Mouse (Mus musculus) midbrain, embryonic 12.5 days (tissue): ENCODE data around the gene Gnai2. TPM values are rescaled to one million over a fixed set of nuclear protein-coding genes. Genes with fewer than 3 reads are reported as not detected.

ENCODE experiments used
- ATAC-seq: fragments of 200-750 bp; cut with Nextera tagmentation; 2 replicates; pipeline ENCODE4 v1.8.0; 2017; ENCODE audit warnings: low read depth, moderate TSS enrichment, moderate library complexity; ENCODE audit not compliant: low FRiP score
- H3K27ac ChIP-seq: fragments of 300-500 bp; sonication (generic); replicated peaks from 2 replicates; pipeline ENCODE4 v1.5.1; 2016; ENCODE audit warnings: mild to moderate bottlenecking
- H3K27me3 ChIP-seq: fragments of 300-500 bp; sonication (generic); 2 replicates; pipeline ENCODE4 v1.6.1; 2016; ENCODE audit warnings: mild to moderate bottlenecking
- H3K36me3 ChIP-seq: fragments of 300-500 bp; sonication (generic); 2 replicates; pipeline ENCODE4 v1.6.1; 2016
- H3K4me1 ChIP-seq: fragments of 300-500 bp; sonication (generic); 2 replicates; pipeline ENCODE4 v1.6.1; 2016
- H3K4me2 ChIP-seq: fragments of 300-500 bp; sonication (generic); replicated peaks from 2 replicates; pipeline ENCODE4 v1.6.1; 2016; ENCODE audit warnings: mild to moderate bottlenecking, moderate library complexity
- H3K4me3 ChIP-seq: fragments of 300-500 bp; sonication (generic); 2 replicates; pipeline ENCODE4 v1.5.1; 2016; ENCODE audit warnings: mild to moderate bottlenecking
- H3K9ac ChIP-seq: fragments of 300-500 bp; sonication (generic); replicated peaks from 2 replicates; pipeline ENCODE4 v1.6.1; 2016; ENCODE audit warnings: mild to moderate bottlenecking, moderate library complexity
- H3K9me3 ChIP-seq: fragments of 300-500 bp; sonication (generic); 2 replicates; pipeline ENCODE4 v1.6.1; 2016; ENCODE audit warnings: mild to moderate bottlenecking
- WGBS: fragments of 180-500 bp; shearing (Covaris S2); methylation state at CpG from one replicate; pipeline ENCODE4 v1.1.7; 2016; 5-methylcytosine and 5-hydroxymethylcytosine counted together
- polyA plus RNA-seq: library from polyadenylated mRNA; unstranded; fragments of >200 nt; fragmentation: Nextera tagmentation; extraction: Ambion mirVana; gene quantifications from 2 replicates; pipeline ENCODE4 v1.2.1, GENCODE M21; 2016

Gene Gnai2
- polyA plus RNA-seq, 1 experiment from 2014 or later = 641 TPM

DNA sequence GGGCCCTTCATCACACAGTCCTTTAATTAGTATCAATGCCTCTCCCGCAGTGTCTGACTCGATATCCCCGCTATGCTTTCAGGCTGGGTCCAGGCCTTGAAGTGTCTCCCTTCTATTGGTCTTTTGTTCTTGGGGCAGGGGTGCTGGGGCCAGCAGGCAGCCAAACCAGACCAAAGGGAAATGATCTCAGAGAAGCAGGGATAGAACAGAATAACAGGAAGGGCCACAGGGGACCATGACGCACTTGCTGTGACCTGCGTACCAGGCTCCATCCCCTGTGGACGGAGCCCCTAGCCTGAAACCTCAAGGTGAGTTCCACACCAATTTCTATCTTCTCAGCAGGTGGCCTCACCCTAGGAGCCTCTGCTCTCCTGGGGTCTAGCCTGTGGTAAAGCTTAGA, 17.1 kb downstream of the Gnai2 start:
- WGBS = 95% methylated on average over 6 of the region's 6 CpGs
- no peaks in the 10 kb centered on the region for H3K9me3 ChIP-seq
- H3K4me2 ChIP-seq = no peak overlapping the region
- H3K36me3 ChIP-seq = peaks cover 77% of the 10 kb centered on the region
- H3K27ac ChIP-seq = 0 out of 2 replicates have a peak overlapping the region, but pooled peaks have one; percentile 22
- ATAC-seq = no peak
- no peak overlapping the region for H3K4me3 ChIP-seq
- H3K4me1 ChIP-seq = peaks cover 25% of the 10 kb centered on the region
- no peak overlapping the region for H3K9ac ChIP-seq
- H3K27me3 ChIP-seq = no peaks in the 10 kb centered on the region

DNA sequence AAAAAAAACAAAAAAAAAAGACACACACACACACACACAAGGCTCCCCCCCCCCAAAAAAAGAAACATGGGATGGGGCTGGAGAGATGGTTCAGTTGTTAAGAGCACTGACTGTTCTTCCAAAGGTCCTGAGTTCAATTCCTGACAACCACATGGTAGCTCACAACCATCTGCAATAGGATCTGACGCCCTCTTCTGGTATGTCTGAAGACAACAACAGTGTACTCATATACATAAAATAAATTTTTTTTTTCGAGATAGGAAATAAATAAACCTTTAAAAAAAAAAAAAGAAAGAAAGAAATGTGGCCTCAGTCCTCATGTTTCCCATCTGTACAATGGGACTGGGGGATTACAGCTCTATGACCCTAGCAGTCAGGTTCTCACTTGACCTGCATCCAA, 17.7 kb downstream of the Gnai2 start:
- peaks cover 31% of the 10 kb centered on the region for H3K4me1 ChIP-seq
- H3K4me3 ChIP-seq = no peak overlapping the region
- ATAC-seq = no peak
- H3K4me2 ChIP-seq = no peak overlapping the region
- WGBS = 92% methylated on average over 2 of the region's 2 CpGs
- H3K27ac ChIP-seq = no peak overlapping the region
- H3K9me3 ChIP-seq = no peaks in the 10 kb centered on the region
- no peak overlapping the region for H3K9ac ChIP-seq
- H3K36me3 ChIP-seq = peaks cover 75% of the 10 kb centered on the region
- H3K27me3 ChIP-seq = no peaks in the 10 kb centered on the region

DNA sequence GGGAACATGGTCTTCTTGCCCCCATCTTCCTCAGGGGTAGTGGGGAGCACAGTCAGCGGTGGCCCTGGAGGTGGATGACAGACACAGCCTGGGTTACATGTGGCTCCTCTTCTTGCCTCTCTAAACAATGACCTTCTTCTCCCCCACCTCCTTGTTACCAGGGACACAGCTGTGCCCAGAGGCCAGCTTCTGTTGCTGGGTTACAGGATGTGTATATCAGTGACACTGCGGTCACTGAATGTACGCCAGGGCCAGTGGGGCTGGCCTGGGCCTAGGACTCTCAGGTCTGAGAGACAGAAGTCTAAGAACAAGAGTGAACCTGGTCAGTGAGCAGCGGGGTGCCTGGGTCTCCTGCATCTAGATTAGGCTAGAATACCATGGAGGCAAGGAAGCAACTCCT, 20.1 kb downstream of the Gnai2 start:
- H3K4me3 ChIP-seq = no peak overlapping the region

DNA sequence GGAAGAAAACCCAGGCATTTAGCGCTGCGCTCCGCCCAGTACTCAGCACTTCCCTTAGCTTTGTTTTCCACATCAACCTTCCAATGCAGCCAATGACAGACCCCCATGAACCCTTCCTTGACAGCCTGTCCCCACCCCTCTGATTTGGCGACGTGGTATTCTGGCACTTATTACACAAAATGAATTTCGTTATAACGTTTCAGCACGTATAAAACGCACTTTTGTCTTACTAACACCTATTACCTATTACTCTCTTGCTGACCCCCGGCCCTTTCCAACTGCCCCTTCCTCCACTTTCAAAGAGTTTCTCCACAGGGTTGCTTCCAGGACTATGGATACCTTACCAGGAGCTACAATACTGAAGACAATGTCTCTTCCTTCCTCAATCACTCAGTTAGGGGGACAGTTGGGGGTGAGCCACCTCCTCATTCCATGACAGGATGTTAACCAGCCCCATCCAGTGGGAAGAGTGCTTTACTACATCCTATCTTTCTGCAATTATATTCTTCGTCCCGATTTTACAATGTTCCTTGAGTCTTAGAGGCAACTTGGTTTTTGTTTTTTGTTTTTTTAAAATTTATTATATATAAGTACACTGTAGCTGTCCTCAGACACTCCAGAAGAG, 22.1 kb downstream of the Gnai2 start:
- Histone ChIP-seq H3K36me3 (peaks cover 43% of the 10 kb centered on the region), H3K4me2 (peak overlapping the region; percentile 63), H3K27ac (peak overlapping the region; percentile 98), H3K27me3 (no peaks in the 10 kb centered on the region), H3K4me3 (peak overlapping the region; percentile 34; the same call in 1 of the 2 replicates), H3K4me1 (peaks cover 49% of the 10 kb centered on the region), H3K9ac (0 out of 2 replicates have a peak overlapping the region, but pooled peaks have one; percentile 72), H3K9me3 (no peaks in the 10 kb centered on the region)
- WGBS = 12% methylated on average over 12 of the region's 12 CpGs
- ATAC-seq = peak; percentile 10; the same call in 1 of the 2 replicates

More for the DNA sequence above, 20.1 kb downstream of the Gnai2 start:
- peaks cover 44% of the 10 kb centered on the region for H3K4me1 ChIP-seq
- peaks cover 63% of the 10 kb centered on the region for H3K36me3 ChIP-seq
- H3K9me3 ChIP-seq = no peaks in the 10 kb centered on the region
- no peak overlapping the region for H3K9ac ChIP-seq
- no peaks in the 10 kb centered on the region for H3K27me3 ChIP-seq
- ATAC-seq = no peak
- peak overlapping the region; percentile 98 for H3K27ac ChIP-seq
- WGBS = 71% methylated on average over 4 of the region's 4 CpGs
- H3K4me2 ChIP-seq = no peak overlapping the region

DNA sequence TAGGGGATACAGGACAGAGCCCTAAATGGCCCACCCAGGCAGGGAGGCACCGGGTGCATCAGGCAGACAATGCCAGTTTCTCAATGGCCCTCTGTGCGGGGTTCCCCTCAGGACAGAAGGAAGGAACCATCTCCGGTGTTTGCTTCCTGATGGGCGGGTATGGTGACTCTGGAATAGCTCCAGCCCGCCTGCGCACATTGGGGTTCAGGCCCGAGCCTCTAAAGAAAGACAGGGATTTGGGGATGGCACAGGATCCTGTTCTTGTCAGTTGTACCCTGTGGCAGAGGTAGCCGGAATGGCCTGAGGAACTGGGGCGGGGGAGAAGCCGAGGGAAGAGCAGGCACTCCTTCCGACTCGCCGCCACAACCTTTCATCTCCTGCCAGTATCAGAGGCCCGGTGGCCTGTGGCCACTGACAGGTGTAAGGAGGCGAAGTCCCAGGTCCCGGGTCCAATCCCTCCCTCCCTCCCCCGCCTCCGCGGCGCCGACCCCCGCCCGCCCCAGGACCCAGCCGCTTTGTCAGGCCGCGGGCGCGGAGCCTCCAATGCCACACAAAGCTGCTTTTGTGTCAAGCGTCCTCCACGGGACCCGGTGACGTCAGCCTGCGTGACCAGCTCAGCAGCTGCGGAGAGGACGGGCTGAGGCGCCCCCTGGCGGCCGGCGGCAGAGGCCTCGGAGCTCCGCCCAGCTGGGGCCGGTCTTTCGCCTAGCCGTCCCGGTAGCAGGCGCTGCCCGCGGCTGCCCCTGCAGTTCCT, 22.8 kb downstream of the Gnai2 start:
- peaks cover 36% of the 10 kb centered on the region for H3K36me3 ChIP-seq
- no peaks in the 10 kb centered on the region for H3K9me3 ChIP-seq
- peak overlapping the region; percentile 63 for H3K4me2 ChIP-seq
- peak overlapping the region; percentile 34 for H3K4me3 ChIP-seq
- H3K27me3 ChIP-seq = no peaks in the 10 kb centered on the region
- H3K9ac ChIP-seq = peak overlapping the region; percentile 72
- H3K27ac ChIP-seq = peak overlapping the region; percentile 98
- H3K4me1 ChIP-seq = peaks cover 56% of the 10 kb centered on the region
- ATAC-seq = peak; percentile 91
- 2% methylated on average over 42 of the region's 48 CpGs for WGBS

DNA sequence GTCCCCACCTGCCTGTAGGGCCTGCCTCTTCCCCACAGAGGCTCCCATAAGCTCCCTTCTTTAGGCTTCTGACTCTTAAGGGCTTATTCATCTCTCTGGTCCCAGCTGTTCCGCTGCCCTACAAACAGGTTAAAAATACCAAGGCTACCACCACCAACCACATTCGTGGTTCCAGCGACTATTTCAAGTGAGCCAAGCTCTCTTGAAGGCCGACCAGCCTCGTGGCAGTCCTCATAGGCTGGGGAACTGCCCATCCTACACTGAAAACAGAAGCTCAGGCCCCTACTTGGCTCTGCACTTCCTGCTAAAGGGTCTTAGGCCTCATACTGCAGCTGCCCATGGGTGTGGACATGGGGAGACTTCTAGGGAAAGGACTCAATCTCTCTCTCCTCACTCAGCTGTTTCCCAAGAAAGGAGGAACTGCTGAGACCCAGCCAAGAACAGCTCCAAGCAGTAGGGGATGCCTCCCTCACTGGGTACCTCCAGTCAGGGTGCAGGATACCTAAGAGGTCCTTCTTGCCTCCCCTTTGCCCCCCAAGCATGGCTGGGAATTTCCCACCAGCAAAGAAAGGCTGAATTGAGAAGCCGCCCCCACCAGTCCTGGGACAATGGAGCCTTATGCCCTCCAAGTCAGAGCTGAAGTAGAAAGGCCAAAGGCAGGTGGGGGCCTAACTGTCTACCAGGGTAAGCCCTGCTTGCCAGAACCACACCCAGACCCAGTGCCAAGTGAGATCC, 23.5 kb downstream of the Gnai2 start:
- Histone ChIP-seq H3K4me1 (peaks cover 63% of the 10 kb centered on the region), H3K9ac (peak overlapping the region; percentile 72), H3K36me3 (peaks cover 31% of the 10 kb centered on the region), H3K9me3 (no peaks in the 10 kb centered on the region), H3K27me3 (0 out of 2 replicates have a peak, but pooled peaks cover 4% of the 10 kb centered on the region), H3K4me2 (peak overlapping the region; percentile 63), H3K4me3 (peak overlapping the region; percentile 34; the same call in 1 of the 2 replicates), H3K27ac (peak overlapping the region; percentile 98)
- WGBS = 77% methylated on average over 6 of the region's 6 CpGs
- no peak for ATAC-seq

DNA sequence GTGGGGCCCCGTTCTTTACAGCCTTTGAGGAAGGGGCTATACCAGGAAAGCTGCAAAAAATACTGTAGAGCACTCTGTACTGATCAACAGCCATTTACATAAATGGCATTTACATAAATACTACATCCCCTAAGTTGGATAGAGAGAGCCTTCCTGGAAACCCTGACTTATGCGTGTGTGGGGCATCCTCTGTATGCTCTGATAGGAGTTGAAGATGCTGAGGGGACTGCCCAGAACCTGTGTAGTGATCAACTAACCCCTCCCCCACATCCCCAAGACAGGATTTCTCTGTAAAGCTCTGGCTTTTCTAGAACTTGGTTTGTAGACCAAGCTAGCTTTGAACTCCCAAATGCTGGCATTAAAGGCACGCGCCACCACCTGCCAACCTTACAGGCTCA, 25.7 kb downstream of the Gnai2 start:
- no peaks in the 10 kb centered on the region for H3K9me3 ChIP-seq
- H3K27ac ChIP-seq = 0 out of 2 replicates have a peak overlapping the region, but pooled peaks have one; percentile 11
- H3K4me1 ChIP-seq = peaks cover 69% of the 10 kb centered on the region
- H3K4me2 ChIP-seq = no peak overlapping the region
- H3K4me3 ChIP-seq = no peak overlapping the region
- peaks cover 9% of the 10 kb centered on the region for H3K36me3 ChIP-seq
- WGBS = 65% methylated on average over 4 of the region's 4 CpGs
- H3K27me3 ChIP-seq = 0 out of 2 replicates have a peak, but pooled peaks cover 7% of the 10 kb centered on the region
- H3K9ac ChIP-seq = no peak overlapping the region
- no peak for ATAC-seq

DNA sequence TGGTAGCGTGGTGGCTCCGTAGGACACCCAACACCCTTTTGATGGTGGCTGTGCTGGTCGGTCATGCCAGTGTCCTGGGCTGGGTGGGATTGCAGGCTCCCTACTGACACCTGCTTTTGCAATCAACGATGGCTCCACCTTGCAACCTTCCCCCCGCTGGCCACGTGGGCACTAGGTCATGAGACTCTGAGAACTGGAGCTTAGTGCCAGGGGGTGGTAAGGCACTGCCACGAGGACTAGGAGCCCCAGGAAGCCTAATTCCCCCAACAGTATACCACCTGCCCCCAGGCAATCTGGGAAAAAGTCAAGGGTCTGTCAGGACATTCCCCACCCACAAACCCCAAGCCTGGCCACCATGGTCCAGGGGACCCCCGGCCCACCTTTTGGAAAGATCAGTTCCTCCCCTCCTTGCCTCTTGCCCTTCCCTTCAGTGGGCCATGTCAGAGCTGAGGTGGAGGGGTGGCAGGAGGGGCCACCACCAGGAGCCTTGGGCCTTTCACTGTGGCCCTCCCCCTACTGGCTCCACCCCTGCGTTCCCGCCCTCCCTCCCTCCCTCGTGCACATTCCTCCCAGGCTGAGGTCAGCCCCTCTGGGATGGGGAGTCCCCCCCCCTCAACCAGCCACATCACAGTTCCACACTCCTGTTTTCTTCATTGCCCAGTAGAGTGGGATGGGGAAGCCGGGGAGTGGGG, 26.3 kb downstream of the Gnai2 start, which contains the start of gene Sema3b:
Sema3b (minus strand) TSS at position 489 of the 692 bp plus-strand sequence.
- H3K9ac ChIP-seq = no peak within 1 kb of the TSS
- 0 out of 2 replicates have a peak, but pooled peaks cover 7% of the 10 kb centered on the region for H3K27me3 ChIP-seq
- 45% methylated on average over 12 of the region's 12 CpGs for WGBS
- no peak within 1 kb of the TSS for H3K4me2 ChIP-seq
- peaks cover 3% of the 10 kb centered on the region; the same call in 1 of the 2 replicates for H3K36me3 ChIP-seq
- no peak within 1 kb of the TSS for H3K4me3 ChIP-seq
- 0 out of 2 replicates have a peak within 1 kb of the TSS, but pooled peaks have one; percentile 11 for H3K27ac ChIP-seq
- ATAC-seq = no peak
- H3K4me1 ChIP-seq = peaks cover 72% of the 10 kb centered on the region
- H3K9me3 ChIP-seq = no peaks in the 10 kb centered on the region

DNA sequence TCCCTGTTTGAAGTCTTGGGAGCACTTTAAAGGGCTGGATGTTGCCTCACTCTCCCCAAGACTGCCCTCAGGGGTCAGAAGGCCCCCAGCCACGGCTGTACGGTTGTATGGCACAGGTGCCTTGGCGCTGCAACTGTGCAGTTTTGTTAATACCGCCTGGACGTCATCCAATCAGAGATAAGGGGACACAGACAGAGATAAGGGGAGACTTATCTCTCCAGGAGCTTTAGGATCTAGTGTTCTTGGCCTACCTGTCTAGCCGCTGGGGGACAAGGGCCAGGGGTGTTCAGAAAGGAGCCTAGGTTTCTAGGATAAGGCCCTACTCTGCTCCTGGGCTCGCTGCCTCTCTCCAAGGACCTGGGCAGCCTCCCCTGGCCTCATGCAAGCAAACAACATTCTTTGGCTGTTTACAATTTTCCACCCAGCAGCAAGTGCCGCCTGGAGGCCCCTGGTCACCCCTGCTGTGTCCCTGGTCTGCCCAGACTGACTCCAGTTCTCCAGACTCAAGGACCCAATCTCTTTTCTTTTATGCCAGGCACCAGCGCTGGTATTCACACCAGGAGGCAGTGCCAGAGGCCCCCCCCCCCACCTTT, 27.4 kb downstream of the Gnai2 start:
- Histone ChIP-seq H3K4me3 (no peak overlapping the region), H3K9me3 (no peaks in the 10 kb centered on the region), H3K9ac (no peak overlapping the region), H3K27me3 (0 out of 2 replicates have a peak, but pooled peaks cover 13% of the 10 kb centered on the region), H3K27ac (no peak overlapping the region), H3K4me2 (no peak overlapping the region), H3K4me1 (peaks cover 70% of the 10 kb centered on the region), H3K36me3 (no peaks in the 10 kb centered on the region)
- ATAC-seq = no peak
- 62% methylated on average over 9 of the region's 9 CpGs for WGBS

DNA sequence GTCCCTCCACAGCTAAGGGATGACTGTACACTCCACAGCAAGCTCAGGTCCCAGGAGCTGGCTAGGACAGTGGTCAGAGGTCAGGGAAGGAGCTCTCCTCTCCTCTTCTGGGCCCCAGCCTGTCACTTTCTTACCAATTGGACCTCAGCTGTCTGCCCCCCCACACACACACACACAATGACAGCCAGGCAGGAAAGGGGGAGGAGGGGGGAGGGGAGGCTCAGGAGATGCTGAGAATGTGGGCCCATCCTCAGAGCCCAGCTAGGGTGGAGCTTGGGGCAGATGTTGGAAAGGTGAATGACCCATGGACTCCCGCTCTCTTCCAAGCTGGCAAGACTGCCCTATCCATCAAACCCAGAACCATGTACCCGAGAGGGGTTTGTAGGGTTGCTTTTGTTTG, 28.1 kb downstream of the Gnai2 start:
- Histone ChIP-seq H3K4me2 (no peak overlapping the region), H3K27ac (no peak overlapping the region), H3K36me3 (no peaks in the 10 kb centered on the region), H3K9me3 (no peaks in the 10 kb centered on the region), H3K4me3 (no peak overlapping the region), H3K9ac (0 out of 2 replicates have a peak overlapping the region, but pooled peaks have one; percentile 17), H3K27me3 (0 out of 2 replicates have a peak, but pooled peaks cover 13% of the 10 kb centered on the region), H3K4me1 (peaks cover 68% of the 10 kb centered on the region)
- WGBS = 71% methylated on average over 2 of the region's 2 CpGs
- no peak for ATAC-seq

DNA sequence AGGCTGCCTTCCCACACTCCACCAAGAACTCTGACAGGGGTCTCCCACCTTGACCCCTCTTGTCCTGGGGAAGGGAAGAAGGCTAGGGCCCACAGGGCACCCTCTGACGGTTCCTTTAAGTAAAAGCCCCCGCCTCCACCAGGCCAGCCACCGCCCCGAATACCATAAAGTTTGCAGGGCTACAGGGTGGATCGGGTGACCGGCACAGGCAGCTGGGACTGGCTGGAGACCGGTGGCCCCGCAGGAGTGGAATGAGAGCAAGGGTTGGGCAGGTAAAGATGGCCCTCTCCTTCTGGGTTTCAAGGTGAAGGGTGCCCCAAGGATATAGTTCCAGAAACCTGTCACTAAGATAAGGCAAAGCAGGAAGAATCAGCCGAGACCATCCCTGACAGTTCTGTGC, 28.6 kb downstream of the Gnai2 start:
- Histone ChIP-seq H3K4me2 (no peak overlapping the region), H3K27ac (no peak overlapping the region), H3K27me3 (0 out of 2 replicates have a peak, but pooled peaks cover 13% of the 10 kb centered on the region), H3K4me1 (peaks cover 64% of the 10 kb centered on the region), H3K4me3 (no peak overlapping the region), H3K9ac (0 out of 2 replicates have a peak overlapping the region, but pooled peaks have one; percentile 17), H3K9me3 (no peaks in the 10 kb centered on the region), H3K36me3 (no peaks in the 10 kb centered on the region)
- no peak for ATAC-seq
- 15% methylated on average over 9 of the region's 9 CpGs for WGBS
